Mouse (Mus musculus) E14TG2a.4 (cell line): ENCODE measurements around the gene 2200002D01Rik.

Experiments
- CTCF ChIP-seq: conservative IDR thresholded peaks from 2 replicates; pipeline ENCODE4 v1.5.1; 2014; ENCODE audit warnings: low read length
- NANOG ChIP-seq: IDR thresholded peaks from 2 replicates; pipeline ENCODE4 v1.6.1; 2014; ENCODE audit warnings: borderline replicate concordance, low read length, mixed read lengths
- POU5F1 ChIP-seq: IDR thresholded peaks from 2 replicates; pipeline ENCODE4 v1.6.1; 2014; ENCODE audit warnings: low read length, borderline replicate concordance

DNA sequence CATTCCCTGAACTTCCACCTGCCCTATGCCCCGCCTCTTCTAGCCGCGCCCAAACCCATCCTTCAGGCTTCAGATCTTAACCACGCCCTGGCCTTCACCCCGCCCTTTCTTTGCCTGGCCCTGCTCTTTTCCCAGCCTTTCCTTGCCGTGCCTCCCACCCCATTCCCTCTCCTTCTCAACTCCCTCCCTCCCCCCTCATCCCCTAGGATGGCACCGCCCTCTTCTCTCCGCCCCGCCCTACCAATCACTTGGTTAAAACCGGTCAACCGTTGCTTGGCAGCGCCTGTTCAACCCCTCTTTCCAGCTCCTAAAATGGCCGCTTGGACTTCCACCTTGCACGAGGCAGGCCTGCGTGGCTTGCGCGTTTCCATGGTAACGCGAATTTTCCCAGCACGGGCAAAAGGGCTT lies 34.6 kb downstream of the 2200002D01Rik start, which contains the start of gene Catsperg1:
- TF ChIP-seq CTCF, result no peak
- TF ChIP-seq NANOG, result no peak
- TF ChIP-seq POU5F1, result no peak
